Mouse (Mus musculus): Measurements from ENCODE around the gene Ntn4. TPM values are rescaled to one million over a fixed set of nuclear protein-coding genes. Genes with fewer than 3 reads are reported as not detected.
A peak's percentile ranks its signal among the peaks of the same experiment; 100 is the strongest.

Ntn4 gene
- total RNA-seq, 2 experiments from 2014 or later = 10.0 to 18.0 TPM

DNA sequence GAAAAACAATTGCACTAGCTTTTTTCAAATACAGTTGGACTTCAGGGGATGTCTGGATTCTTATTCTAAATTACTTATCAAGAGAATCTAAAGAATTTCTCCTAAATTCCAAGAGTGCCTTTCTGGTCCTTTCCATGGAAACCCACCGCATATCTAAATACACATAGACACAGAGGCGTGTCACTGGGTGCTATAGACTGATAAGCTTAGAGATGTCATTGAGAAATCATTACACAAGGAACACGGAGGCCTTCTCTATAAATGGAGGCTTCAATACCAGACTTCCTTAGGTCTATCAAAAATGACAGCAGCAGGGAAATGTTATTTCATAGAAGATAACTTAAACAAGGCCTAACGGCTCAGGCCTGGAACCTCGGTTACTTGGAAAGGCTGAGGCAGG, 68.0 kb downstream of the Ntn4 start:
- ATAC-seq (replicated peaks; ENCODE audit: low FRiP score, poor library complexity, severe bottlenecking) = peak; percentile 76

DNA sequence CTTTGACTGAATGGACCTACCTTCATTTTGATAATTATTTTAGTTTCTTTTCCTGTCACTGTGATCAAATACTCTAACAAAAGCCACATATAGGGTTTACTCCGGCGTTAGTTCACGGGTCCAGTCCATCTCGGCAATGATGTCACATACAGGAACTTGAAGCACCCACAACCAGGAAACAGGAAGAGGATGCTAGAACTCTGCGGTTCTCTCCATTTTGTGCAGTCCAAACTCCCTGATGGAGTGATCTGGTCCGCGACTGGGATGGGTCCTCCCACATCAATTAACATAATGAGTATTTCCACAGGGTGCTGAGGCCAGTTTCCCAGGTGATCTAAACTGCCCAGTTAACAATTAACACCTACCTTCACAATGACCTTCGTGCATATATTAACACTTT, 69.1 kb downstream of the Ntn4 start:
- ATAC-seq (replicated peaks; ENCODE audit: low FRiP score, poor library complexity, severe bottlenecking) = no peak

DNA sequence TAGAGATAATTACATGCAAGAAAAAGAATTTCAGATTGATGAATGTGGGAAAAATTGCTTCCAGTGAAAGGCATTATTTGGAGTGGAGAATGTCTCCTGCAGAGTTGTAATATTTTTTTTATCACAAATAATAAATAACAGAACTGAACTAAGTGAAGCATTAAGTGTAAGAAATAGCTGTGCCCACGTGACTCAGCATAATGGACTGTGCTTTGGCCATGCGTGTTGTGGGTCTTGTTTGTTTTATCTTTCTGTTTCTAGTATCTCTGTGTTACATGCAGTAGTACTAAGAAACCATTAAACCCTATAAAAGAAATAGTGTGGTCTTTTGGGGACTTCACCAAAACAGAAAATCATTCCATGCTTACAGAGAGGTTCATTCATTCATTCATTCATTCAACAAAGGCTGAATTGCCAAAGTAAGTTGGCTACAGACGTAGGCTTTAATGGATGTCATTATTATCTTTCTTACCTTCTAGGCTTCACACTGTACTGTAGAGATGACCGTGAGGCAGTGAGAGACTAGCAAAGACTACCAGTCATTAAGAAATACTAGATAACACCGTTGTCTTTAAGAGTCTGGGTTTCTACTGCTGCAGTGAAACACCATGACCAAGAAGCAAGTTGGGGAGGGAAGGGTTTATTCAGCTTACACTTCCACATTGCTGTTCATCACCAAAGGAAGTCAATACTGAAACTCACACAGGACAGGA, 81.3 kb downstream of the Ntn4 start:
- ATAC-seq (replicated peaks; ENCODE audit: low FRiP score, poor library complexity, severe bottlenecking) = peak; percentile 67

DNA sequence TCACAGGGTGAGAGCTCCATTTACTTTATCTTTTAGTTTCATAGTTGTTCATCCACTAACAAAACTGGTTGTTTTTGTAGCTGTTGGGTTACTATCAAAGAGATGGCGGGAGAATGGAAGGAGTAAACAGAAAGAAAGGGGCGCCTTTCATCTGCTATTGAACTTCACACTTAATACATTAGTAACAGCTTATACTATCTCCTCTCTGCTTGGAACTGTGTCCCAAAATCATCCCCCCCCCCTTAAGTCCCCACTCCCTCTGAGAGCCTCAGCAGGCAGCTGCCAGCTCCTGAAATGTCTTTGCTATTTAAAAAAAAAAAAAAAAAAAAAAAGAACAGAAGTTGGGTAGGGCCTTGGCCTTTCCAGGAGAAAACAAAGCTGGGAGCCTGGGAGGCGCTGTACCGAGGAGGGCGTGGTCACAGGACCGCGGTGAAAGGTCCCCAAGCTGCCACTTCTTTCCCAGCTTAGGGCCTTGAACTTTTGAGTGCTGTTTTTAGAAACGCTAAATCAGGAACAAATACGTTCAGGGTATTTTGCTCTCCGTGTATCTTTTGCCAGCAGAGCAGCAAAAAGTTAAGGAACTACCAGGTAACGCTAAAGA, 83.6 kb downstream of the Ntn4 start:
- peak; percentile 81 for ATAC-seq (replicated peaks; ENCODE audit: low FRiP score, poor library complexity, severe bottlenecking)

DNA sequence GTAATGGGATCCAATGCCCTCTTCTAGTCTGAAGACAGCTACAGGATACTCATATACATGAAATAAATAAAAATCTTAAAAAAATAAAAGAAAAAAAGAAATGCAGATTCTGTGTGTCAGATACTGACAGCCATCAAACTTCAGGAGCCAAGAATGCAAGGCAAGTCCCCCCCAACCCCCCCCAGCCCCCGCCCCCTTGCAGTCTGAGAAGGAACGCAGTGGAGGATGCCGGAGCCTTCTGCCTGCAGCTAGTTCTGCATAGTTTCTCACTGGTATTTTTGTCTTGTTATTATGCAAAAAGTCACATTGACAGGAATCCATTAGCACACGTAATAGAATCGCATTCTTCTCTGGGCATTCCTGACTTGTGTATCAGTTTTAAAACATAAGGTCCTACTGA, 87.7 kb downstream of the Ntn4 start:
- no peak for ATAC-seq (replicated peaks; ENCODE audit: low FRiP score, poor library complexity, severe bottlenecking)

DNA sequence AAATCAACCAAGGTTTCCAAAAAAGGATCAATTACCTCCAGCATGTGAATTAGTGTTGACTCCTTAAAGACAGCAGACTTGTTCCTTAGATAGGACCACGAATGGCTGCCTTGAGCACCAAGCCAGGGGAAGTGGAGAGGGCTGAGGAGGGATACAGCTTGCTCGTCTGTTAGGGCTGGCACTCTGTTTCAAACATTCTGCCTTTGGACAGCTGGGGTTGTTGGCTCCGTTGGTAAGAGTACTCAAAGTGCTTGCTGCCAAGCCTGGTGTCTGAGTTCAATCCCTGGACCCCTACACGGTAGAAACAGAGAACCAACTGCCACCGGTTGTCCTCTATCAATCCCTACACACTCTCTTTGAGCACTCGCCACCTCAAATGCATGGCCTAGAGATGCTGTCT, 90.0 kb downstream of the Ntn4 start:
- ATAC-seq (replicated peaks; ENCODE audit: low FRiP score, poor library complexity, severe bottlenecking) = no peak

DNA sequence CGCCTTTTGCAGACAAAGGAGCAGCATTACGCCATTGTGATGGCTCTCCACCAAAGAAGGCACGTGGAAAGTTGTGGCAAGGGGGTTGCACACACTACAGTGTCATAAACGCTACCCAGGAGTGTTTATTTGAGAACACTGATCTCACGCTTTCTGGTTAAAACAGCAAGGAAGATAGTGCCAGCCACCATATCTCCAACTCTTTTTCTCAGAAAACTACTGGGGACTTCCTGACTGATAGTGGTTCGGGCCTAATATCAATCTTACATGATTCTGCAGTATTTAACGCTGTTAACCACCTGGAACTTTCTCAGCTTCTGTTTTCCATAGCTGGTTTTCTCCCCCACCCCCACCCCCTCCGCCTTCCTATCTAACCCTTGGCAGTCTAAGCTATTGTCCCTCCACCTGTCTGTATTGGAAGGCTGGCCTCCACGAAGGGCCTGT, 90.8 kb downstream of the Ntn4 start:
- ATAC-seq (replicated peaks; ENCODE audit: low FRiP score, poor library complexity, severe bottlenecking) = peak; percentile 52

DNA sequence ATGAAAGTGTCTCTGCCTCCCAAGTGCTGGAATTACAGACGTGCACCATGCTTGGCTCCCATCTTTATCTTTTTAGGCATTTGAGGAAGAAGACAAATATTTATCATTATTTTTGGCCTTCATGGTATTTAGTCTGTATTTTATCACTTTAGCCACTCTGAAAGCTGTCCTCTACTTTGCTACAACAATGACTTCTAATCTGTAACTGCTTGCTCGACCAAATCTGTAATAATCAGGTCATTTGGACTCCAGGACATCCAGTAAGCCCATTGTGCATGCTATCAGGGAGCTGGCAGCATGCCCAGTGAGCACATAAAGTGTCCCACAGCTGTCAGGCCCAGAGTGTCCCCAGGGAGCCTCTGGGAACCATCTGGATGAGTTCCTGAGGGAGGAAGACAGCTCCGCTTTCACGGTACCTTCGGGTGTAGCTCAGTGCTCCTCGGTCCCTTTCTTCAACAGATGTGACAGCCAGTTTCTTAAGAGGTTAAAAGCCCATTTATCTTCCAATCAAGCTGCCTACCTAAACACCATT, 95.7 kb downstream of the Ntn4 start:
- ATAC-seq (replicated peaks; ENCODE audit: low FRiP score, poor library complexity, severe bottlenecking) = no peak

DNA sequence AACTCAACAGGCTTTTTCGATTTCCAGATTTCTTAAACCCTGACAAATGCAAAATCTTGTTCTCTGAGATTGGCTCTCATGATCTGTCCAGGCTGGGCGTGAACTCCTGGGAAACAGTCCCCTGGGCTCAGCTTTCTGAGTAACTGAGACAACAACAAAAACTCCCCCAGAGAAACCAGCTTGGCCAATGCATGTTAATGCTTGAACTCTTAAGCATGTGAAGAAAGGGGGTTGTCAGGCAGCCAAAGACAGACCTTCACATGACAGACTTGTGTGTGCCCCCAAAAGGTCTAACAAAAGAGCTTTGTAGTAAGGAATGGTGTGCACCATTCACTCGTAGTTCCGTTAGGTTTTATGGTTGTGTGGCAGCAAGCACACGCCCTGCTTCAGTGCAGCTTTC, 96.6 kb downstream of the Ntn4 start:
- ATAC-seq (replicated peaks; ENCODE audit: low FRiP score, poor library complexity, severe bottlenecking) = no peak

DNA sequence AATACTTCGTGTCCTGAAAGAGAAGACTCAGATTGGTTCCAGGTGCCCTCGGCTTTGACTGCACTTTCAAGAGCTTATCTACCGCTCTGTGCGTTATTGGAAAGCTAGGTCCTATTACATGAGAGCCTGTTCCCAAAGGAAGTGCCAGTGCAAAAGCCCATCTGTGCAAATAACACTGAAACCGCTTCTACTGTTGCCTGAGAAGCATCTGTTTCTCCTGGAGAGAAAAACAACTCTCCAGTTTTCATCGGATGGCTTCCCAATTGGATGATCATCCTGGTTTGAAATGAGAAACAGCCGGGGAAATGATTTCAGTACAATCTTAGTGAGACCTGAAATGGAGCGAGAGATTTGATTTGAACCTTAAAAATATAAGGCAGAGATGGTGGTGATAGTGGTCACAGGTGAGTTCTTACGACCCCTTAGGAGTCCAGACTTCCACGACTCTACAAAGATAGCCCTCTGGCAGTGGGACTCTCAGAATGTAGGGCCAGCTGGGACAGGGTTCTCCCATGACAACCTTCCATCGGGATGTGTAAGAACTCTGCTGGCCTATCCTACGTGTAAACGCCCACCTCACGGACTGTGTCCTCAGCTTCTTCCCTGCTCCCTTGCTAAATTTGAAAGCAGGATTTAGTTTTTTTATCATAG, 101.1 kb downstream of the Ntn4 start:
- no peak for ATAC-seq (replicated peaks; ENCODE audit: low FRiP score, poor library complexity, severe bottlenecking)

DNA sequence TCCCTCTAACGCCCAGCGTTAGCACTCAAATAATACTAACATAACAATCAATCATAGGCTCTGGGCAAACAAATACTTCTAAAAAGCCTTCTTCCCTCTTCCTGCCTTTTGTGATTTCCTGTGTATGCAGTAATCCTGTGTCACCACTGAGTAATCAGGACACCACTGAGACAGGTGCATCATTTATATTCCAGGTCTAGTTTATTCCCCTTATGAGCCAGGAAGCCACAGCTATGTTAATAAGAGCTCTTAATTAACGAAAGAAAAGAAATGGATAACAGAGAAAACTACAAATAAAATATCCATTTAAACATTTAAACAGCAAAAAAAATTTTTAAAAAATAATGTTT, 101.6 kb downstream of the Ntn4 start:
- ATAC-seq (replicated peaks; ENCODE audit: low FRiP score, poor library complexity, severe bottlenecking) = no peak

DNA sequence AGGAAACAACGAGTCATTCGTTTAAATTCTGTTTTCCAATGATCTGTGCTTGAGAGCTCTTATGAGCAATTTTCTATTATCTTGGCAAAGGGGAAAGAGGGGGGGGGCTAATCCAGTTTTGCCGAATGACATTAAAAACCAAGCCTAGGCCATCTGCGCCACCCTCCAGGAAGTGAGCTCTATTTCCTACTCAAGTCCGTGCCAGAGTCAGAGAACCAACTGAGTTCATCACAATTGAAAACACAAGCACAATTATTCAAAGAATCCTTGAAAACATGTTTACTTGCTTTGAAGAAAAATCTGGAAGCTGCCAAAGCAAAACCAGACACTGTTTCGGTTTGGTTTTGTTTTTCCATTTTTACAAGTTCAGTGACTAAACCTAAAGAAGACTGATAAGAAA, 102.1 kb downstream of the Ntn4 start:
- ATAC-seq (replicated peaks; ENCODE audit: low FRiP score, poor library complexity, severe bottlenecking) = no peak

DNA sequence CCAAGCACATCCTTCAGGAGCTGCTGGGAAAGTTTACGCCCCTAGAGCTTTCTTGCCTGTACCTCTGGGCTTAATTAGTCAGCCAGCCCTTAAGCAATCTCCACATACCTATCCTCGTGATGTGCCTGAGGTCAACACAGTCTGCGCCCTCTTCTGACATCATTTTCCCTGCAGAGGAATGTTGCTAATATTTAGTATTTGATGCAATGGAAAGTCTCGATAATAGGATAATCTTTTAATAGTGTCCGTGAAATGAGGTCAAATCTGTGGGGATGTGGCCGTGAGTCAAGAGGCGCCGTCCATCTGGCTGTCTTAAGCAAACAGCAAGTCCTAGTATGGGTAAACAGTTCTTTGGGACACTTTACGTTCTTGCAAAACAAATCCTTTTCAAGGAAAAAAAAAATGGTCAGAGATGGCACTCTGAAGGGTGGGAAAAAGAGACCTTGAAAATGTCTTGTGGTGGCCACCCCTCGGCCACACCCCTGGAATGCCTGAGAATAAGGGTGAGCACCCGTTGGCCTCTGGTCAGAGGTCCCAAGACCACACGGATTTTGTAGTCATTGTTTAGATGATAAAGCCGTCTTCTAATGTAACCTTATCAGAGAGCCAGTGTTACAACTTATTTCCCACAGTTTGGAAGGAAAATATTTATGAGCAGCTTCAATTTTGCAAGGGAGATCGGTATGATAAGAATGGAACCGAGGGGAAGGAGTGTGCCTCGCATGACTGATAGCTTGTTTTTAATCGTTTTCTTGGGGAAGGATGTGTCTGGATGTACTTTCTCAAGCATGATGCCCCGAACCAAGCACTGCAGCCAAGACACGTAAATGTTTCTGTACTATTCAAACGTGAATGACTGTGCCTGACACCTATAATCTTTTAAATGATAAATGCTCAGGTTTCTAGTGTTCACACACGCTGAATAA, 109.0 kb downstream of the Ntn4 start:
- no peak for ATAC-seq (replicated peaks; ENCODE audit: low FRiP score, poor library complexity, severe bottlenecking)

DNA sequence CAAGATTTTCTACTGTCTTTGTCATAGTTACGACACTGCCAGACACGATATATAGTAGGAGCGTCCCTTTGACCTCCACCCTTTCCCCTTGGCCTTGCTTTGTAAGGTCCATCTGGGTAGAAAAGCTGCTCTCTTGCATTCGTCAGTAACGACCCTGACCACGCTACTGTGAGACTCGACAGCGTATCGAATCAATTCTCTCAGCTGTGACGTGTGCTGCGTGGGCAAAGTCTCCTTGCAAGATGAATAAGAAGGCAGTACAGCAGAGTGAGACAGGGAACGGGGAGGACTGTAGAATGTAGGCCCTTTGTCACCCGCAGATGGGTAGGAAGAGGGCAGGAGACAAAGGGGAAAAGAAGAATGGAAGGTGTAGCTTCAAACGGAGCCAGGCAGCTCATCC, 110.8 kb downstream of the Ntn4 start:
- no peak for ATAC-seq (replicated peaks; ENCODE audit: low FRiP score, poor library complexity, severe bottlenecking)

DNA sequence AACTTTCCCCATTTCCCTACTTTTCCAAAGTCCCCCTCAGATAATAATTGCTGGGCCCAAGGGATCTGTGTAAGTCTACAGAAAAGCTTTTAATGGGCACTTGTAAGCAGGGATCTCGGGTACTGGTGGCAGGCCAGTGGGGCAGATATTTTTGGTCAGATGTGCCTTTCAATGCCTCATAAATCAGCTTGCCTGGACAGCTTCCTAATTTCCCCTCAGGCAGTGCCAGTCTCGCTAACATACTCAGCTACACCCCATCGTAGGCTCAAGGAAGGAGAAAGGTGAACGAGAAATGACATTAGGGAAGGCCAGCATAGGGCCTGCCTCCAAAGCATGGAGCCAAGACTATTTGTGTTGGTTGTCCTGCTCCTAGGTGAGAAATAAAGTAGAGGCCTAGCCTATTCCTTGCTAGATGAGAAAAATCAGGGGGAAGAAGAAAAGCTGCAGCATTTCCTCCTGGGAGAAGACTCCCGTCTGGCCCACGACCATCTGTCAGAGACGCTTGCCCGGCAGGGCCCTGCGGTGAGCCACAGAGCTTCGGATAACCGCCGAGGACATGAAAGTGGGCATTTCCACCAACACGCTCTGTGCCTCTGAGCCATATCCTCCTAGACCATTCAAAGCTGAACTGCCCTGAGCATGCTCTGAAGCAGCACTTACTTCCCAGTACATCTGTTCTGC, 113.4 kb downstream of the Ntn4 start:
- ATAC-seq (replicated peaks; ENCODE audit: low FRiP score, poor library complexity, severe bottlenecking) = no peak

DNA sequence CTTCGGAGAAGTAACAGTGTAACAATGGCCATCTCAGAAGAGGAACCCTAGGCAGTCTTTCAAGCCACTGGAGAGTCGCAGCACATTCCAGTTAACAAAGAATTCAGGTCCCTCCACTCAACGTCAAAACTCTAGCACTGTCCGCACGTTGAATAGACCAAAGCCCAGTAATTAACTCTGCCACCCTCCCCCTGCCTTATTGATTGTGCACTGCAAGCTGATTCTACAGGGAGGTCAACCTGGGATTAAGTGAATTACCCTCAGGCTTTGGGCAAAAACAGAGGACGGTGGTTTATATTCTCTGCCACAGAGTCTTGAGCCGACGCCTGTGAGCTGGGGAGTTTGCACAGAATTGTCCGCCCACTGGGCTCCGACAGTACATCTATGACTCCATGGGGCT, 115.7 kb downstream of the Ntn4 start:
- no peak for ATAC-seq (replicated peaks; ENCODE audit: low FRiP score, poor library complexity, severe bottlenecking)

DNA sequence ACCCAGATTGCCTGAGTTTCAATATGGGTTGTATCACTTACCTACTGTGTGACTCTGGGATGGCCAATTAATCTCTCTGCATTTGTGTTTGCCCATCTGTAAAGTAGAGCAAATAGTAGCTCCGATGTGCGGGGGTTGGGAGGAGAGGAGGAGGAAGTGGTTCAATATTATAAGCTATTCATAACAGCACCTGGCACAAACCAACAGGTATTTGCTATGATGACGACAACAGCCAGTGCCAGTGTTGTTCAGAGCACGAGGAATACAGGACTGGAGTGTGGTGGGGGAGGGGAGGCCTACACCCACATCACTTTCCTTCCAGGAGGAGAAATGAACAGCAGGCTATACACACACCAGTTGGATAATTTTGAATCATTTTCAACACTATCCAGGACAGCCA, 119.2 kb downstream of the Ntn4 start:
- ATAC-seq (replicated peaks; ENCODE audit: low FRiP score, poor library complexity, severe bottlenecking) = no peak

DNA sequence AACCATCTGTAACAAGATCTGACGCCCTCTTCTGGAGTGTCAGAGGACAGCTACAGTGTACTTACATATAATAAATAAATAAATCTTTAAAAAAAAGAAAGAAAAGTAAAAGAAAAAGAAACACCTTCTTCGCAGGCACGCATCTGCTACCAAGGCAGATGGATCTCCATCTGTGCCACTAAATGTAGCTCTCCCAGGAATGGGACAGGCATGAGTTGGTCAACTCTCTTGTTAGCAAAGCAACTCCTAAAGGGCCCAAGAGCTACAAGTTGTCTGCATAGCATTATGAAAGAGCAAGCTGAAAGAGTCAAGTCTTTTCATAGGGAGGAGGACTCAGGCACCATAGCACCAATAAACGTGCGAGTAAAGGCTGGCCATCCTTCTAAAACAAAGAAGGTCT, 119.9 kb downstream of the Ntn4 start:
- ATAC-seq (replicated peaks; ENCODE audit: low FRiP score, poor library complexity, severe bottlenecking) = no peak

DNA sequence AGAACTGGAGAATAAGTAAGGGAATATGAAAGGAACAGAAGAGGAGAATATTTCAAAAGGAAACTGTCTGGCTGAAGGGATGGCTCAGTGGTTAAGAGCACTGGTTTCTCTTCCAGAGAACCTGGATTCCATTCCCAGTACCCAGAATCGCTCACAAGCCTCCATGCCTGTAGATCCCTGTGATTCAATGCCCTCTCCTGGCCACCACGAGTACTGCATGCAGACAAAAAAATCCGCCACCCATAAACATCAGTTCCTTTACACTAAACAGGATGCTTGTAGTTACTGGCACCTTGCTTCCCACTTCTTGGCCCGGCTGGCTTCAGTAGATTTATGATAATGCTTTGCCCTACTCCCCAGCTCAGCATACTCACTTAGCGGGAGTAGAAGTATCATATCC, 122.6 kb downstream of the Ntn4 start:
- peak; percentile 76 for ATAC-seq (replicated peaks; ENCODE audit: low FRiP score, poor library complexity, severe bottlenecking)

DNA sequence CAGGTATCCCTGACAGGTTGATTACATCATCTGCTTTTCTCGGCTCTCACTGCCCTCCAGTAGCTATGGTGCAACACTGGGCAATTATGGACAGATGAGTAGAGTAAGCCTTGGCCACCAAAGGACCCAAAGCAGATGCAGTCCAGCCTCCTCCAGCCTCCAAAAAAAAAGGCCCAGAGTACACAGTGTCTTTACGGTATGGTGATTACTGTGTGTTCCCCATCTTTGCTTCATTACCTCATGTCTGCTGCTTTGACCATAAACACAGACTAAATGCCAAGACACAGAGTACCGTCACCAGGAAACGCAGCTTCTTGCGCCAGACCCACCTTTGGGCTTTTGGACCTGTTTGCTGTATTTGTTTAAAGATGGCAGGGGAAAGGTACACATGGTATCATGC, 125.7 kb downstream of the Ntn4 start:
- ATAC-seq (replicated peaks; ENCODE audit: low FRiP score, poor library complexity, severe bottlenecking) = no peak

Data from erythroid progenitor cell, adult 5-6 weeks (primary cell).